Mouse (Mus musculus) heart, postnatal 14 days (tissue): ENCODE measurements around the gene Prdm11. TPM values are rescaled to one million over a fixed set of nuclear protein-coding genes. Genes with fewer than 3 reads are reported as not detected.
A peak's percentile ranks its signal among the peaks of the same experiment; 100 is the strongest.

Experiments
- DNase-seq, 2 experiments: peaks; one replicate each; pipeline ENCODE4 v3.0.0; 2021 to 2022
- intact Hi-C: fragments of 180-260 bp; cut with DNase I; formaldehyde crosslinking; loops from one replicate; pipeline ENCODE4 v1.15.1; 2025
- long read RNA-seq, 2 experiments: library from polyadenylated mRNA; stranded (forward); transcript quantifications; one replicate each; pipeline ENCODE4 v2.0.0; 2021
- total RNA-seq, 2 experiments: library from RNA; stranded (reverse); gene quantifications; 2 replicates each; pipeline ENCODE4 v1.2.3; 2021

Gene Prdm11
- total RNA-seq = 10 to 100 TPM; 19.4 to 20.5 TPM
- long read RNA-seq, experiment 1, partial matches to known transcripts = 0 of 6 reads
- long read RNA-seq, experiment 1, other reads (novel, unspliced or antisense) = 6 of 6 reads
- long read RNA-seq, experiment 2, partial matches to known transcripts = 1 of 8 reads
- long read RNA-seq, experiment 2, other reads (novel, unspliced or antisense) = 7 of 8 reads

- intact Hi-C loops = loop anchor here (5.0 kb wide), 1 partner anchor 59 kb away; no protein-coding TSS in a partner anchor
- peak; percentile 54 to 59 for DNase-seq
These were observed at the start of gene Prdm11 for GRCm38 (mm10) chr2:93045818-93046508. Prdm11 (minus strand) TSS chr2:93046167.

DNA sequence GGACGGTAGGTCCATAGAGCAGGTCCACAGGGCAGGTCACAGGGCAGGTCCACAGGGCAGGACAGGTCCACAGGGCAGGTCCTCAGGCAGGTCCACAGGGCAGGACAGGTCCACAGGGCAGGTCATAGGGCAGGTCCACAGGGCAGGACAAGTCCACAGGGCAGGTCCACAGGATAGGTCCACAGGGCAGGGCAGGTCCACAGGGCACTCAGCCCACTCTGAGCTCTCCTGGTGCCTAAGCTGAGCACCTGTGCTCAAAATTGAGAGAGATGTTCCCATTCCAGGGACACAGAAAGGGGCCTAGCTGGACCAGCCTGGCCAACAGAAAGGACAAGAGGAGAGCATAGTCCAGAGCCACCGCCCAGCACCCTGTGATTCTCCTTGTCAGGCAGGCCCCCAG lies 46.4 kb upstream of the Prdm11 start:
- no peak for DNase-seq
- intact Hi-C loops = no loop called here

DNA sequence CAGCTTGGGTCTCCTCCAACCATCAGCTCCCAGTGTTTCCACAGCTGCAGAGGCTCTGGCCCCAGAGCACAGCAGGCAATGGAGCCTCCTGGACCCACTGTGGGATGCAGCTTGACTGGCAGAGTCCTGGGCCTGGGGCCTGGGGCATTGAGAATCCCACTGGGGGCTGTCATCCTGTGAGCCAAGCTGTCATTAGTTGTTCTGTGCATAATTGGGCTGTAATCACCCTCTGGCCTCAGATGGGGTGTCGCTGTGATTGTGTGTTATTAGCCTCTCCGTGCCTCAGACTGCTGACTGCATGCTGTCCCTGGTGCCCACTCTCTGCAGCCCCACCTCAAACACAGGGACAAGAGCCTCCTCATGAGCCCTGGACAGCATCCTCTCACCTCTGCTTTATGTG lies 45.7 kb upstream of the Prdm11 start:
- intact Hi-C loops = no loop called here
- DNase-seq = no peak

DNA sequence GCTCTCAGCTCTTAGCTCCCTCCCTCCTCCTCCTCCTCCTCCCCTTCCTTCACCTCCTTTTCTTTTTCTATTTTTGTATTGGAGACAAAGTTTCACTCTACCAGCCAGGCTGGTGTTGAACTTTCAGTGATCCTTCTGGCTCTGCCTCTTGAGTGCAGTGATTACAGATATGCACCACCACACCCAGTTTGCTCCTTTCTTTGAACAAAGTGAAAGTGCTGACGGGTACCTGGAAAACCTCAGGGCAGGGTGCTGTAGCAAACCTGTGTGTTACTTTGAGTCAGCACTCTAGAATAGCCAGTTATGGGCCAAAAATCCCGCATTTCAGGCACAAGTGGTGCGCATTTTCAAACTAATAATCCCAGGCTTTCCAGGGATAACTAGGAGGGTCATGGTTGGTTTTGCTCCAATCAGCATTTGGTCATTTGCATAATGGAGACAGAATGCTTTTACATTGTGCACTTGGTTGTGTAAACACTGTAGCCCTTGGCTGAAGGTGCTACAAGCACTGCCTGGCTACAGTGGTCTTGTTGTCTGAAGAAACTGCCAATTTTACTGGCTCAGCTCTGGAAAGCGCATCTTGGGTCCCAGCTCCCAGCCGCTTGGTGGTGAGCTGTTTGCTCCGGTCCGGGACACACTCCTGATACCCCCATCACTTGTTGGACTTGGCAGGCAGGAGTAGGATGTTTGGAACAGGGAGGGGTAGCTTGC lies 43.6 kb upstream of the Prdm11 start:
- no peak for DNase-seq
- intact Hi-C loops = no loop called here

DNA sequence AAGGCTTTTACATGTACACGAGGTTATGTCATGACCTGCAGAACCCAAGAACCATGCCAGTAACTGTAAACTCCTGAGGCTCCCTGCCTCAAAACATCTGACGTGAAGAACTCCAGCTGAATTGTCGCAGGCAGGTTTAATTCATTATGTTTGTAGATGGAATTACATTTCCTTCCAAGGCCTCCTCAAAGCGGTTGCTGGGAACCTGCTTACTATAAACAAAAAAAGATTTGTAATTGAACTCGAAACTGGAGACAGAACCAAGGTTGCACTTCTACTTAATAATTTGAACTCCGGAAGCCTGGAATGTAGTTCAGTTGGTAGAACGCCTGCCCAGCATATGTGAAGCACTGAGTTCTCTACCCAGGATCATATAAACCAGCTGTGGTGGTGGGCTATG lies 42.0 kb upstream of the Prdm11 start:
- DNase-seq = no peak
- intact Hi-C loops = no loop called here

DNA sequence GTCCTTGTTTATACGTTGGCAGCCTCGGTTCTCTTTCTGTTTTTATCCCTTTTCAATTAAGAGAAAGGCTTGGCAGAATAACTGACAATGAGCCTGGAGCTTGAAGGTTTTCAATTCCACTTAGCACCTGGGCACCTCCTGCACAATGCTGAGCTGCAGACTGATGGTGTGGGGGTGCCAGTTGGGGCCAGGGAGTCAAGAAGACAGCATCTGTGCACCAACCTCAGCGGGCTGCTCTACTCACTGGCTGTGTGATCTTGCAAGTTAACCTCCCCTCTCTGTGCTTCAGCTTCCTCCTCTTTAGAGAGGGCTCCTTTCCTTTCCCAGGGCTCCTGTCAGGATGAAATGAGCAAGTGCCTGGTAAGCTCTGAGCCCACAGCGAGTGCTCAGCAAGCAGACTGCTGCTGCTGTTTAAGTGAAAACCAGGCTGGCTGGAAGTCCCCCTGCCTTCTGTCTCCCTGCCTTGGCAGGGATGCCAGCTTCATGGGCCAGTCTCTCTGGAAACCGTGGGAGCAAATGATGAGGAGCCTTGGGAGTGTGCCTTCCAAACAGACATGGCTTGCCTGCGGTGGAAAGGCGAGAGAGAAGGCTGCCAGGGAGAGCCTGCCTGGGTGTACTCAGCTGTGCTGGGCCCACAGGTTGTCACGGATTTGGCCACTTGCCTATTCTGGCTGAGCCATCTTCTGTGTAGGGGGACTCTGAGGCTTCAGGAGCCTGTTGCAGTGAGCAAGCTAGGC lies 39.5 kb upstream of the Prdm11 start:
- intact Hi-C loops = no loop called here
- DNase-seq = no peak

- DNase-seq = no peak
- intact Hi-C loops = no loop called here
These were observed 38.5 kb upstream of the Prdm11 start for GRCm38 (mm10) chr2:93084481-93084880.

DNA sequence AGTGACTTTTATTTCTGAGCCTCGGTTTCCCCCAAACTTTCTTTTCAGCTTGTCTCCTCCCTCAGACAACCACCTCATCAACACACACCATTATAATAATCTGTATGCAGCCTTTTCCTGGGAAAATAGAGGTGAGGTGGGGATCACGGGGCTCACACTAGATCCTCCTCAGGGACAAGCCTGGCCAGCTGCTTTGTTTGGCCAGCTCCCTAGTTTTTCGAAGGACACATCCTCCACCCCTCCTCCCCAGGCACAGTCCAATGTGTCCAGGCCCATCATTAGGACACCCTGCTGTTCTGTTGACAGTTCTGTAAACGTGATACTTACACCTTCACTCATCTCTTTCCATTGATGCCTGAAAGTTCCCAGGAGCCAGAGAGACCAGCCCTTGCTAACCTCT lies 37.4 kb upstream of the Prdm11 start:
- no peak for DNase-seq
- intact Hi-C loops = no loop called here

DNA sequence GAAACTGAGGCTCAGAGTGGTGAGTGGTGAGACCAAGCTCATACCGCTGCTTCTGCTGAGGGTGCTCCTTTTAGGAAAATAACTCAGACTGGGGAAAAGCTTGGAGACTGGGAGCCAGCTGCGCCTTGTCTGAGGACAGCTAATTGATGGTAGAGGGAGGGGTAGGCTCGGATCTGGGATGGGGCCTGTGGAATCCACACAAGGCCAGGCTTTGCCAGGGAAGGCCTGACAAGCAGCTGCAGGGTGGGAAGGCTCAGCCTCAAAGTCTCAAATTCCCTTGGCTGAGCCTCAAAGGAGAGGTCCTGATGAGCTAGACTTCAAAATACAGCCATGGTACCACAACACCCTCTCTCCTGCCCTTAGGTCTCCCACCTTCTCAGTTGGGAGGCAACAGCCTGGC lies 36.9 kb upstream of the Prdm11 start:
- DNase-seq = peak; percentile 19 to 26
- intact Hi-C loops = no loop called here

DNA sequence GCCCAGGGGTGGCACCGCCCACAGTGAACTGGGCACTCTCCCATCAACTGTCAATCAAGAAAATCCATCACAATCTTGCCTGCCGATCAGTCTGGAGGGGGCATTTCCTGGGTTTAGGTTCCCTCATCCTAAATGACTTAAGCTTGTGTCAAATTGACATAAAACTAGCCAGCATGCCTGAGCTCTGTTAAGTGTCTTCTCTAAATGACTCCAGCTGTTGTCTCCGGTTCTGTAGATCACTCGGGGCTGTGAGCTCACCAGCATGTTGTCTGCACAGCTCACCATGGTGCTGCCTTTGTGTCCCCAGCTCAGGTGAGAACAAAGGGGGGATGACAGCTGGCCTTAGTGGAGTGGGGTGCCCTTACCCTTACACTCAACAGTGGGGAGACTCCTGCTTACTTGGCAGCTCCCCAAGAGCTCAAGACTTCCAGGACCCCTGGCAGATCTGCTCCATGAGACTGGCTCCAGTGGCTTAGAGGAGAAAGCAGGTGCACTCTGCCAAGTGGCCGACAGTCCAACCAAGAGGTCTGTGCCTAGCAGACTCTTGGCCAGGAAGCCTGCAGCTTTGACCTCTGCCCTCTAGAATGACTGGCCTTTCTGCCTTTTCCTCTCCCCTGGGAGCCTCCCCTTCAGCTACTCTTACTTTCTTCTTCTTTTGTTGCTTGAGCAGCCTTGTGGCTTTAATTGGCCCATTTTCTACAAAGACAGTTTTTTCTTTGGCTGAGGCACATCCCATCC lies 35.1 kb upstream of the Prdm11 start:
- no peak for DNase-seq
- intact Hi-C loops = no loop called here

DNA sequence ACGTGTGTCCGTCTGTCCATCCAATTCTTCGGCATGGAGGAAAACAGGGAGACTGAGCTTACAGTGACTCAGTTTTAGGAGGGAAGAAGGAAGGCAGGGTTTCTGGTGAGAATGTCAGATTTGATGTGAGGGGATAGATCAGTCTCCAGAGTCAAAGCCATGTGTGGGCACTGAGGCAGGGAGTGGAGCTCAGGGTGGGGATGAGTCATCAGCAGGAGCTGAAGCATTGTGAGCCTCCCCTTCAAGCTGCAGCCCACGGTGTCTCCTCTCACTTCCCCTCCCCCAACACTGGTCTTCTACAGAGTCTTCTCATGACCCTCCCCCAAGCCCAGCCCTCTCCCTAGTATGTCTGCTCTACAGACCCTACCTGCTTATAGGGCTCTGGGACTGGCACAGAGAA lies 33.4 kb upstream of the Prdm11 start:
- intact Hi-C loops = loop anchor here (10.0 kb wide), 1 partner anchor 255 kb away; the partner anchor contains the start of gene Tspan18

DNA sequence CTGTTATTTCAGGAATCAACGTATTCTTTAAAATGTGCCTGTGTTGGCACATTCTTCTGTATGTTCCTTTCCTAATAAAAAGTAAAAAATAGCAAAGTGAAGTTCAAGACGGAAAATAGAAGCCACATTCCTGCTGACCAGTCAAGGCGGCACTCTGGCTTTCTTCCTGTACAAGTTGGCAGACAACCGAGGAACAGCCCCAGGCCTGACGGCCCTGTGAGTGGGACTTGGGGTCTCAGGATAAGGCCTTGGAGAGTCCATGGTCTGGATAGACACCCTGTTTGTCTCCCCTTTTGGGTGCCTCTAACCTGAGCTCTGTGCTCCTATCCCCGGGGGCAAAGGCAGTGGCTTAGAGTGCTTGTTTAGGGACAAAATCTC lies 30.6 kb upstream of the Prdm11 start:
- DNase-seq = no peak
- intact Hi-C loops = loop anchor here (2.0 to 10.0 kb wide), 2 partner anchors 44 to 258 kb away; partner anchors contain the start of gene Tspan18

More for the DNA sequence above, 33.4 kb upstream of the Prdm11 start:
- DNase-seq = no peak

GRCm38 (mm10) chr2:93075738-93076577 lies 30.0 kb upstream of the Prdm11 start:
- intact Hi-C loops = loop anchor here (2.0 to 10.0 kb wide), 3 partner anchors 45 to 259 kb away; partner anchors contain the start of gene Tspan18

DNA sequence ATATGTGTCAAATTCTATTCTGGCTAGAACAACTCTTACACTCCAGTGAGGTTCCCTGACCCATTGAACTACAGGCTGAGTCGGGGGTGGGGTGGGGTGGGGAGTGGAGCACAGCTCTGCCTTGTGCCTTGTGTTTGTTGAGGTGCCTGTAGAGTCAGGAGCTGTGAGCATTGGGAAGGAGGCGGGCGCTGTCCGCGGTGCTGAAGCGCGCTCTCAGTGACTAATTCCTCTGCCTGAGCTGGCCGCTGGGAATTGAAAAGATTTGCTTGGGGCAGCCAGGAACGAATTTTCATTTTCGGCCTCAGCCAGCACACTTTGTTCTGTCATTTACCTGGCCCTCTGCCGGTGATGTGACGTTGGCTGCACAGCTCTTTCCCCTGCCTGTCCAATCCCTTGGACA lies 25.7 kb upstream of the Prdm11 start:
- DNase-seq = peak; percentile 85 to 91
- intact Hi-C loops = loop anchor here (10.0 kb wide), 1 partner anchor 263 kb away; the partner anchor contains the start of gene Tspan18

More at GRCm38 (mm10) chr2:93075738-93076577, 30.0 kb upstream of the Prdm11 start:
- peak; percentile 74 to 85 for DNase-seq

- intact Hi-C loops = loop anchor here (1.0 to 5.0 kb wide), 3 partner anchors 129 to 403 kb away; no protein-coding TSS in a partner anchor
- peak; percentile 37 to 56 for DNase-seq
These were observed 23.0 kb upstream of the Prdm11 start for GRCm38 (mm10) chr2:93068942-93069341.

DNA sequence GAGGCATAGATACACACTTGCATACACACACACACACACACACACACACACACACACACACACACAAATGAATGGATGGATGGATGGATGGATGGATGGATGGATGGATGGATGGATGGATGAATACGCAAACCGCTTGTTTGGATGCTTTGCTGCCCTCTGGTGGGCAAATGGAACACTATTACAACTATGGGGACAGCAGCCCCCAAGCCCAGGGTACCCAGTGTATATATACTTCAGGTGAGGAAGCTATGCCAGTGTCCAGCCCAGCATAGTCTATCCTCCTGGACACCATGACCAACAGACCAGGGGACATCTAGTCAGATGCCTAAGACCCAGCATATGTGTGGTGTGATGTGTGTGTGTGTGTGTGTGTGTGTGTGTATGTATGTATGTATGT lies 17.4 kb upstream of the Prdm11 start:
- intact Hi-C loops = loop anchor here (1.0 to 5.0 kb wide), 2 partner anchors 96 to 159 kb away; no protein-coding TSS in a partner anchor
- peak; percentile 63 to 78 for DNase-seq

GRCm38 (mm10) chr2:93051873-93052272 lies 5.9 kb upstream of the Prdm11 start:
- intact Hi-C loops = no loop called here
- no peak for DNase-seq

DNA sequence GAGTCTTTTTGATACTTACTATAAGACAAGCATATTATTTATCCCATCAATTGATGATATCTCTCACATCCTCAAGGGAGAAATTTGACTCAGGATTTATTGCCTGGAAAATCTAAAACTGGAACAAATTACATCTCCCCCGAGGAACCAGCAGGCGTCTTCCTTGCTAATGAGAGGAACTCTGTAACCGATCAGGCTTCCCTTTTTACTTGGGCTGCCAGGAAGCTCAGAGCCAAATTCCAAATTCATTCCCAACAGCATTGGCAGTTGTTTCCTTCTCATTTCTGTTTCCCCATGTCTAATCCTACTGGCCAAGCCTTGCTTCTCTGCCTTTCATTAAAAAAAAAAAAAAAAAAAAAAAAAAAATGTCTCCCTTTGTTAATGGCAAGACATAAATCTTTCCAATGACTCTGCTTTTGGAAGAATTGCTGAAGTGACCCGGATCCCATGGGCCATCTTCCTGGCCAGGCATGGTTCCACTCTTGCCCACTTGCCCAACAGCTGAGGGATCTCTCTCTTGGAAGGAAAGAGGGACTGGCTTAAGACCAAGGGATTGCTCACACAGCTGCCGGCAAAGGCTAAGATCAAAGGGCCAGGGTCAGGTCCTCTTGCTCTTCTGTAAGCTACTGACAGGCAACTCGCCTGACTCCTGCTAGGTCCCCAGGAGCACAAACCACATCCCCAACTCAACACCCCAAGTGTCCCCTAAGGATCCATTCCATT lies 2.8 kb upstream of the Prdm11 start:
- intact Hi-C loops = loop anchor here (5.0 kb wide), 1 partner anchor 61 kb away; no protein-coding TSS in a partner anchor

More for the DNA sequence above, 2.8 kb upstream of the Prdm11 start:
- DNase-seq = peak in 1 of 2 experiments; percentile 38
